ENCODE assay signal across 11 mouse cellular contexts in the genomic region with DNA sequence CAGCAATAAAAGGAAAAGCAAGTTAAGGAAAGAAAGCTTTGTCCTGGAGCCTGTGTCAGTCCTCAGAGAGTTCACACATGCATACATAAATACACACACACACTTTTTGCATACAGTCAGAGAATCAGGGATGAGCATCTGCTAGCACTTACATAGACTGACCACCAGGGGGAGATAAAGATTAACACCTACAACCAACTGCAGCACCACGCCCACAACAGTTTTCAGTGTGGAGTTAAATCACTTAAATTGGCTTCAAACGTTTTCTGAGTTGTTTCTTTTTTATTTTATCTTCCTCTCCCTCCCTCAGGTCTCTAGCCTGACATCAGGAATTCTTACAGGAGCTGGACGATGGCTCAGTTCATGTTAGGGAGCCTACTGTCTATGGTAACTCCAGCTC. TPM values are rescaled to one million over a fixed set of nuclear protein-coding genes. Genes with fewer than 3 reads are reported as not detected.
DNase-seq lines count a peak whose midpoint lies in the region; ATAC-seq and TF ChIP-seq lines count a peak whose summit lies in the region.
"Had no signal": no experiment of that assay in that cellular context is flagged by ENCODE, and none has a peak within 500 bp of the region (broad histone marks: within the 10 kb centered on the region; RNA-seq: fewer than 3 reads in every experiment).

No protein-coding gene starts in this region.

- TF ChIP-seq CTCF in C2C12 (IDR thresholded peaks at IDR 0.05; ENCODE audit: control insufficient read depth, insufficient read depth, insufficient read length), result peak; percentile 31

- H3K4me2 ChIP-seq in kidney, embryonic 16.5 days (replicated peaks; ENCODE audit: low read depth, low read length), result no peak overlapping the region
- H3K4me2 ChIP-seq: embryonic facial prominence, embryonic 15.5 days; limb, embryonic 15.5 days; stomach, embryonic 15.5 days had no signal

- no peaks in the 10 kb centered on the region for H3K79me2 ChIP-seq in C2C12 (ENCODE audit: control insufficient read depth, insufficient read depth)

- H3ac ChIP-seq in C2C12 (ENCODE audit: control insufficient read depth, insufficient read length, low read depth), result no peak overlapping the region

- ATAC-seq in kidney, embryonic 16.5 days (ENCODE audit: low FRiP score, low TSS enrichment), result 0 out of 2 replicates have a peak, but pooled peaks have one; percentile 9
- peak; percentile 86 for ATAC-seq in erythroid progenitor cell, adult 5-6 weeks (replicated peaks; ENCODE audit: low FRiP score, poor library complexity, severe bottlenecking)
- ATAC-seq in megakaryocyte progenitor cell, adult 5-6 weeks (replicated peaks; ENCODE audit: poor library complexity), result peak; percentile 90

- H3K27me3 ChIP-seq in kidney, embryonic 16.5 days (ENCODE audit: insufficient read depth, low read length), result no peaks in the 10 kb centered on the region; the same call in 1 of the 2 replicates
- peaks cover 30% of the 10 kb centered on the region for H3K27me3 ChIP-seq in C2C12 (ENCODE audit: control insufficient read depth, insufficient read depth, insufficient read length)
- H3K27me3 ChIP-seq: stomach, embryonic 15.5 days had no signal

- H3K79me3 ChIP-seq in C2C12 (ENCODE audit: low read depth), result no peaks in the 10 kb centered on the region

- H3K27ac ChIP-seq in kidney, embryonic 16.5 days (ENCODE audit: low read length), result no peak overlapping the region
- no peak overlapping the region for H3K27ac ChIP-seq in ES-E14 (ENCODE audit: insufficient read depth, low read depth, low read length, poor library complexity, severe bottlenecking)
- H3K27ac ChIP-seq: embryonic facial prominence, embryonic 15.5 days; limb, embryonic 15.5 days; stomach, embryonic 15.5 days had no signal

- no peaks in the 10 kb centered on the region for H3K36me3 ChIP-seq in kidney, embryonic 16.5 days (ENCODE audit: insufficient read depth, low read length)
- H3K36me3 ChIP-seq in C2C12 (ENCODE audit: control insufficient read depth, insufficient read depth) (no peaks in the 10 kb centered on the region), ES-E14 (ENCODE audit: control insufficient read depth, insufficient read depth, low read length, poor library complexity, severe bottlenecking) (no peaks in the 10 kb centered on the region)
- H3K36me3 ChIP-seq: embryonic facial prominence, embryonic 15.5 days; limb, embryonic 15.5 days; stomach, embryonic 15.5 days had no signal

- no peak overlapping the region for H3K9ac ChIP-seq in kidney, embryonic 16.5 days (replicated peaks; ENCODE audit: low read length)
- no peak overlapping the region for H3K9ac ChIP-seq in ES-E14 (ENCODE audit: insufficient read depth, low read depth, low read length, poor library complexity, severe bottlenecking)
- H3K9ac ChIP-seq: embryonic facial prominence, embryonic 15.5 days; limb, embryonic 15.5 days; stomach, embryonic 15.5 days had no signal

- H3K4me3 ChIP-seq in kidney, embryonic 16.5 days (ENCODE audit: low read length), result no peak overlapping the region
- H3K4me3 ChIP-seq in C2C12 (ENCODE audit: insufficient read depth, poor library complexity, severe bottlenecking) (no peak overlapping the region), ES-E14 (ENCODE audit: insufficient read depth in 1 of 2, low read depth in 1 of 2, low read length in 2 of 2, poor library complexity in 1 of 2, severe bottlenecking in 1 of 2) (no peak overlapping the region)
- H3K4me3 ChIP-seq: embryonic facial prominence, embryonic 15.5 days; limb, embryonic 15.5 days; stomach, embryonic 15.5 days had no signal

- DNase-seq in kidney, adult 18-20 months, result no peak
- peak; percentile 40 for DNase-seq in ES-E14 (ENCODE audit: low read depth, low spot score)
- DNase-seq in ovary, postnatal 14 days (ENCODE audit: low spot score), result no peak
- no peak for DNase-seq in adrenal gland, adult 8-10 months

- H3K9me3 ChIP-seq in kidney, embryonic 16.5 days (ENCODE audit: low read length), result no peaks in the 10 kb centered on the region
- 0 out of 2 replicates have a peak, but pooled peaks cover 1% of the 10 kb centered on the region for H3K9me3 ChIP-seq in ES-E14 (ENCODE audit: control insufficient read depth, insufficient read depth, low read depth, low read length)
- H3K9me3 ChIP-seq: embryonic facial prominence, embryonic 15.5 days; limb, embryonic 15.5 days; stomach, embryonic 15.5 days had no signal

- peaks cover 4% of the 10 kb centered on the region; the same call in 1 of the 2 replicates for H3K4me1 ChIP-seq in kidney, embryonic 16.5 days (ENCODE audit: insufficient read depth, low read length)
- peaks cover 0 to 1% of the 10 kb centered on the region in 2 experiments; a peak in 2 of 4 replicates for H3K4me1 ChIP-seq in ES-E14 (ENCODE audit: control insufficient read depth in 2 of 2, insufficient read depth in 2 of 2, low read length in 2 of 2, poor library complexity in 1 of 2)

- 3% methylated on average over 3 of the region's 3 CpGs for WGBS in kidney, embryonic 16.5 days

- in situ Hi-C loops in ES-E14 (cut with MboI; ENCODE audit: low sequenced_read_pairs in 2 of 2, unreplicated experiment in 2 of 2), result no loop called here

TF ChIP-seq in C2C12, 6 proteins besides CTCF, POLR2A, EP300 and RAD21:
- TF ChIP-seq USF1 (IDR thresholded peaks at IDR 0.05; ENCODE audit: low read depth), result no peak
- TF ChIP-seq FOSL1 (IDR thresholded peaks at IDR 0.05; ENCODE audit: insufficient read depth, low read length, poor library complexity, severe bottlenecking), result no peak
- TF ChIP-seq MYOD1 (IDR thresholded peaks at IDR 0.05; ENCODE audit: control insufficient read depth, insufficient read length, low read depth), result no peak
- no peak for TF ChIP-seq MYOG (IDR thresholded peaks at IDR 0.05; ENCODE audit: control insufficient read depth, extremely low read depth, insufficient read length)
- no peak for TF ChIP-seq MAX (IDR thresholded peaks at IDR 0.05)
- TF ChIP-seq CEBPB (IDR thresholded peaks at IDR 0.05; ENCODE audit: low read depth), result no peak

TF ChIP-seq in ES-E14, 5 proteins besides CTCF, POLR2A, EP300 and RAD21:
- TF ChIP-seq CHD2 (IDR thresholded peaks at IDR 0.05; ENCODE audit: low read depth, low read length), result no peak
- peak; percentile 50 for TF ChIP-seq ZC3H11A (IDR thresholded peaks at IDR 0.05; ENCODE audit: borderline replicate concordance, low read depth, low read length)
- no peak for TF ChIP-seq HCFC1 (IDR thresholded peaks at IDR 0.05; ENCODE audit: borderline replicate concordance, insufficient read depth, low read length)

RNA-seq across cellular contexts. Expression of a gene that starts 8.7 kb away (rescaled TPM):
- polyA plus RNA-seq in kidney, embryonic 16.5 days (2015; fragmentation: Nextera tagmentation; extraction: Ambion mirVana), result not detected in 2 replicates
- polyA plus RNA-seq in C2C12 (2012; fragmentation: generic; extraction: Trizol), result not detected
- not detected in 2 replicates for total RNA-seq in ES-E14 (2012; rRNA removed)
- total RNA-seq in erythroid progenitor cell, adult 5-6 weeks (2015; ENCODE audit: low replicate concordance), result not detected in 2 replicates
- total RNA-seq in erythroid progenitor cell, adult 5-6 weeks (2017; ENCODE audit: low replicate concordance), result not detected in 2 replicates
- total RNA-seq in megakaryocyte progenitor cell, adult 5-6 weeks (2015), result not detected in 2 replicates
- not detected in 2 replicates for total RNA-seq in megakaryocyte progenitor cell, adult 5-6 weeks (2017)
- total RNA-seq in adrenal gland, adult 8-10 months (2022), result not detected
- polyA plus RNA-seq: embryonic facial prominence, embryonic 15.5 days; limb, embryonic 15.5 days; stomach, embryonic 15.5 days had no signal

RNA-seq across cellular contexts. Expression of a gene that starts 18.7 kb away (rescaled TPM):
- 0.86 and 1.6 TPM in 2 replicates for polyA plus RNA-seq in kidney, embryonic 16.5 days (2015; fragmentation: Nextera tagmentation; extraction: Ambion mirVana)
- 0.34 TPM for polyA plus RNA-seq in C2C12 (2012; fragmentation: generic; extraction: Trizol)
- total RNA-seq in ES-E14 (2012; rRNA removed), result 2.2 and 2.9 TPM in 2 replicates
- 5.4 TPM in 1 of 2 replicates, not detected in the other for total RNA-seq in erythroid progenitor cell, adult 5-6 weeks (2015; ENCODE audit: low replicate concordance)
- 1.1 and 3.9 TPM in 2 replicates for total RNA-seq in erythroid progenitor cell, adult 5-6 weeks (2017; ENCODE audit: low replicate concordance)
- 9.7 and 12.5 TPM in 2 replicates for total RNA-seq in megakaryocyte progenitor cell, adult 5-6 weeks (2015)
- total RNA-seq in megakaryocyte progenitor cell, adult 5-6 weeks (2017), result 3.2 and 5.2 TPM in 2 replicates
- 10 to 100 TPM; 12.6 to 16.2 (median 14.5) TPM for total RNA-seq in adrenal gland, adult 8-10 months (2022)

RNA-seq across cellular contexts. Expression of a gene that starts 19.4 kb away (rescaled TPM):
- not detected in 2 replicates for polyA plus RNA-seq in kidney, embryonic 16.5 days (2015; fragmentation: Nextera tagmentation; extraction: Ambion mirVana)
- not detected for polyA plus RNA-seq in C2C12 (2012; fragmentation: generic; extraction: Trizol)
- total RNA-seq in ES-E14 (2012; rRNA removed), result not detected in 2 replicates
- total RNA-seq in erythroid progenitor cell, adult 5-6 weeks (2015; ENCODE audit: low replicate concordance), result not detected in 2 replicates
- total RNA-seq in erythroid progenitor cell, adult 5-6 weeks (2017; ENCODE audit: low replicate concordance), result not detected in 2 replicates
- total RNA-seq in megakaryocyte progenitor cell, adult 5-6 weeks (2015), result not detected in 2 replicates
- not detected in 2 replicates for total RNA-seq in megakaryocyte progenitor cell, adult 5-6 weeks (2017)
- total RNA-seq in adrenal gland, adult 8-10 months (2022), result 10 to 100 TPM in 1 of 4 experiments, 1 to 10 TPM in 3; 1.5 to 14.3 (median 4.9) TPM
- polyA plus RNA-seq: embryonic facial prominence, embryonic 15.5 days; limb, embryonic 15.5 days; stomach, embryonic 15.5 days had no signal

RNA-seq across cellular contexts. Expression of a gene that starts 19.6 kb away (rescaled TPM):
- polyA plus RNA-seq in kidney, embryonic 16.5 days (2015; fragmentation: Nextera tagmentation; extraction: Ambion mirVana), result 67.2 and 67.6 TPM in 2 replicates
- polyA plus RNA-seq in C2C12 (2012; fragmentation: generic; extraction: Trizol), result 25.0 TPM
- total RNA-seq in ES-E14 (2012; rRNA removed), result 45.4 and 55.3 TPM in 2 replicates
- total RNA-seq in erythroid progenitor cell, adult 5-6 weeks (2015; ENCODE audit: low replicate concordance), result 54.5 and 58.4 TPM in 2 replicates
- total RNA-seq in erythroid progenitor cell, adult 5-6 weeks (2017; ENCODE audit: low replicate concordance), result 68.6 and 79.1 TPM in 2 replicates
- total RNA-seq in megakaryocyte progenitor cell, adult 5-6 weeks (2015), result 5.5 and 7.7 TPM in 2 replicates
- total RNA-seq in megakaryocyte progenitor cell, adult 5-6 weeks (2017), result 7.2 and 10.6 TPM in 2 replicates
- 100 to 1,000 TPM; 102 to 147 (median 129) TPM for total RNA-seq in adrenal gland, adult 8-10 months (2022)

RNA-seq across cellular contexts. Expression of a gene that starts 39.8 kb away (rescaled TPM):
- polyA plus RNA-seq in kidney, embryonic 16.5 days (2015; fragmentation: Nextera tagmentation; extraction: Ambion mirVana), result not detected in 2 replicates
- not detected for polyA plus RNA-seq in C2C12 (2012; fragmentation: generic; extraction: Trizol)
- total RNA-seq in ES-E14 (2012; rRNA removed), result not detected in 2 replicates
- not detected in 2 replicates for total RNA-seq in erythroid progenitor cell, adult 5-6 weeks (2015; ENCODE audit: low replicate concordance)
- not detected in 2 replicates for total RNA-seq in erythroid progenitor cell, adult 5-6 weeks (2017; ENCODE audit: low replicate concordance)
- total RNA-seq in megakaryocyte progenitor cell, adult 5-6 weeks (2015), result not detected in 2 replicates
- not detected in 2 replicates for total RNA-seq in megakaryocyte progenitor cell, adult 5-6 weeks (2017)
- under 1 TPM in 1 of 4 experiments, not detected in 3; 0.63 TPM for total RNA-seq in adrenal gland, adult 8-10 months (2022)
- polyA plus RNA-seq: embryonic facial prominence, embryonic 15.5 days; limb, embryonic 15.5 days had no signal

Comparison
In these comparisons a context has a peak if more than half of its experiments do, and no peak if none do; other contexts are left out.
1. ATAC-seq: peak in every context shown above with its lines; median percentile 90 in megakaryocyte progenitor cell, adult 5-6 weeks; 86 in erythroid progenitor cell, adult 5-6 weeks; 9 in kidney, embryonic 16.5 days.